ENCODE assay signal across 8 mouse cellular contexts in the genomic region with DNA sequence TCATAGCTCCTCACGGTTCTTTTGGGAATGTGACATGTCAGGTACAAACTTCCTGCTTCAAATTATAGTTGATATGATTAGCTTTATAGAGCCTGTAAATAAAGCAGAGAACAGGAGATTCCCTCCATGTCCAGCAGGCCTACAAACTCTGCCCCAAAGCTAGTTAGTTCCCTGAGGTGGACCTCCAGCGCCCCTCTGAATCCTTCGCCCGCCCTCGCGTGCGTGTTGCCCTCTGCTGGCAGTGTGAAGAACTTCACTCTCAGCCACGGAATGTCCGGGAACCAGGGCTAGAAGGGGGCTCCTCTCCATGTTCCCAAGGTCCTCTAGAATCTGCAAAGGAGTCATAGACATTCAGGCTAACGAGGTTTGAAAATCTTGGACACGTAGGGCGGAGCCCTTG. TPM values are rescaled to one million over a fixed set of nuclear protein-coding genes. Genes with fewer than 3 reads are reported as not detected.
DNase-seq lines count a peak whose midpoint lies in the region; ATAC-seq lines count a peak whose summit lies in the region.

No protein-coding gene starts in this region.

- no peak overlapping the region for H3K4me2 ChIP-seq in forebrain, embryonic 11.5 days (ENCODE audit: low read depth, low read length, severe bottlenecking)
- H3K4me2 ChIP-seq in forebrain, embryonic 15.5 days (replicated peaks), result no peak overlapping the region
- no peak overlapping the region for H3K4me2 ChIP-seq in limb, embryonic 11.5 days (ENCODE audit: low read depth, severe bottlenecking)

- peak; percentile 75 for DNase-seq in forebrain, embryonic 11.5 days (ENCODE audit: low spot score)
- DNase-seq in 3T3-L1 (ENCODE audit: low read depth, low spot score), result peak; percentile 49
- peak; percentile 33 to 46 for DNase-seq in adrenal gland, postnatal 36 days
- DNase-seq in limb, embryonic 11.5 days (ENCODE audit: low spot score), result peak; percentile 83
- DNase-seq in retina, postnatal 1 day, result peak; percentile 60
- no peak for DNase-seq in layer of hippocampus, adult 9-10 months (ENCODE audit: low spot score)
- DNase-seq in layer of hippocampus, postnatal 25 days (ENCODE audit: extremely low spot score in 1 of 2, low spot score in 1 of 2), result no peak

- no peaks in the 10 kb centered on the region for H3K36me3 ChIP-seq in forebrain, embryonic 11.5 days (ENCODE audit: control insufficient read depth, insufficient read depth, low read length)
- H3K36me3 ChIP-seq in forebrain, embryonic 15.5 days, result no peaks in the 10 kb centered on the region
- H3K36me3 ChIP-seq in limb, embryonic 11.5 days (ENCODE audit: control insufficient read depth, insufficient read depth, low read length), result no peaks in the 10 kb centered on the region

- H3K4me1 ChIP-seq in forebrain, embryonic 11.5 days (replicated peaks; ENCODE audit: control insufficient read depth, insufficient read depth, low read length), result peaks cover 7% of the 10 kb centered on the region; the same call in 1 of the 2 replicates
- H3K4me1 ChIP-seq in forebrain, embryonic 15.5 days, result peaks cover 15% of the 10 kb centered on the region
- peaks cover 28% of the 10 kb centered on the region for H3K4me1 ChIP-seq in limb, embryonic 11.5 days (ENCODE audit: control insufficient read depth, insufficient read depth, low read length)

- no peak overlapping the region for H3K9ac ChIP-seq in forebrain, embryonic 11.5 days (ENCODE audit: low read length)
- no peak overlapping the region for H3K9ac ChIP-seq in forebrain, embryonic 15.5 days (replicated peaks)
- H3K9ac ChIP-seq in limb, embryonic 11.5 days (ENCODE audit: low read length), result no peak overlapping the region

- 4% methylated on average over 12 of the region's 12 CpGs for WGBS in forebrain, embryonic 11.5 days
- 3% methylated on average over 12 of the region's 12 CpGs for WGBS in forebrain, embryonic 15.5 days
- 6% methylated on average over 12 of the region's 12 CpGs for WGBS in limb, embryonic 11.5 days

- no peak overlapping the region for H3K4me3 ChIP-seq in forebrain, embryonic 11.5 days (ENCODE audit: low read depth, low read length)
- H3K4me3 ChIP-seq in forebrain, embryonic 15.5 days, result no peak overlapping the region
- no peak overlapping the region for H3K4me3 ChIP-seq in limb, embryonic 11.5 days (ENCODE audit: low read depth, low read length)

- no peaks in the 10 kb centered on the region for H3K9me3 ChIP-seq in forebrain, embryonic 11.5 days (ENCODE audit: control insufficient read depth, low read length)
- no peaks in the 10 kb centered on the region for H3K9me3 ChIP-seq in forebrain, embryonic 15.5 days
- no peaks in the 10 kb centered on the region; the same call in 1 of the 2 replicates for H3K9me3 ChIP-seq in limb, embryonic 11.5 days (ENCODE audit: control insufficient read depth, low read length)

- ATAC-seq in forebrain, embryonic 11.5 days (replicated peaks; ENCODE audit: low FRiP score), result no peak
- ATAC-seq in forebrain, embryonic 15.5 days (replicated peaks), result no peak
- ATAC-seq in limb, embryonic 11.5 days (ENCODE audit: insufficient number of reproducible peaks, low FRiP score, low TSS enrichment, low read depth), result no peak

- H3K27ac ChIP-seq in forebrain, embryonic 11.5 days (ENCODE audit: low read depth, low read length), result no peak overlapping the region
- no peak overlapping the region for H3K27ac ChIP-seq in forebrain, embryonic 15.5 days (replicated peaks)
- H3K27ac ChIP-seq in limb, embryonic 11.5 days (replicated peaks; ENCODE audit: low read depth, low read length), result no peak overlapping the region

- peaks cover 83% of the 10 kb centered on the region for H3K27me3 ChIP-seq in forebrain, embryonic 11.5 days (ENCODE audit: control insufficient read depth, insufficient read depth, low read length)
- peaks cover 97% of the 10 kb centered on the region for H3K27me3 ChIP-seq in forebrain, embryonic 15.5 days
- H3K27me3 ChIP-seq in limb, embryonic 11.5 days (ENCODE audit: control insufficient read depth, insufficient read depth, low read length), result peaks cover 25% of the 10 kb centered on the region

RNA-seq across cellular contexts. Expression of a gene that starts 11.2 kb away (rescaled TPM):
- 20.5 and 23.3 TPM in 2 replicates for polyA plus RNA-seq in forebrain, embryonic 11.5 days (2014; fragmentation: Nextera tagmentation; extraction: Ambion mirVana)
- polyA plus RNA-seq in forebrain, embryonic 15.5 days (2015; fragmentation: Nextera tagmentation; extraction: Ambion mirVana), result 24.7 and 26.8 TPM in 2 replicates
- total RNA-seq in adrenal gland, postnatal 36 days (2021), result 10 to 100 TPM; 11.9 to 13.0 TPM
- 14.4 and 14.7 TPM in 2 replicates for polyA plus RNA-seq in limb, embryonic 11.5 days (2014; fragmentation: Nextera tagmentation; extraction: Ambion mirVana)
- total RNA-seq in layer of hippocampus, postnatal 25 days (2021), result 10 to 100 TPM; 17.4 to 20.2 TPM

Comparison
In these comparisons a context has a peak if more than half of its experiments do, and no peak if none do; other contexts are left out.
1. DNase-seq: peak in forebrain, embryonic 11.5 days (single experiment), 3T3-L1 (single experiment), adrenal gland, postnatal 36 days (2 of 2), limb, embryonic 11.5 days (single experiment) and retina, postnatal 1 day (single experiment); none in layer of hippocampus, adult 9-10 months (single experiment) and layer of hippocampus, postnatal 25 days (0 of 2).